Mouse (Mus musculus): ENCODE measurements at regions not wholly inside any gene's neighbourhood (a gene's known extent, or its start where the extent isn't known, plus 50 kb on each side); places are given as distances from the start of the nearest gene placed in this dataset.

- no peaks in the 10 kb centered on the region for H3K9me3 ChIP-seq (replicated peaks)
- no peak overlapping the region for H3K27ac ChIP-seq
- no peak for ATAC-seq (replicated peaks; ENCODE audit: insufficient number of reproducible peaks, insufficient read depth, low FRiP score, low read depth)
- WGBS = 55% methylated on average over 17 of the region's 17 CpGs
- H3K27me3 ChIP-seq = peaks cover 16% of the 10 kb centered on the region
- H3K36me3 ChIP-seq = no peaks in the 10 kb centered on the region
- H3K9ac ChIP-seq = no peak overlapping the region
- peaks cover 6% of the 10 kb centered on the region for H3K4me1 ChIP-seq (replicated peaks)
- H3K4me3 ChIP-seq = 0 out of 2 replicates have a peak overlapping the region, but pooled peaks have one; percentile 5
- H3K4me2 ChIP-seq = peak overlapping the region; percentile 32; the same call in 1 of the 2 replicates
Measured at GRCm38 (mm10) chr16:93079660-93080390, 253.9 kb upstream of the Runx1 start.

GRCm38 (mm10) chr16:93078909-93079308 lies 253.0 kb upstream of the Runx1 start:
- ATAC-seq (replicated peaks; ENCODE audit: insufficient number of reproducible peaks, insufficient read depth, low FRiP score, low read depth) = no peak
- no peaks in the 10 kb centered on the region for H3K36me3 ChIP-seq
- 71% methylated on average over 3 of the region's 3 CpGs for WGBS
- no peak overlapping the region for H3K27ac ChIP-seq
- no peak overlapping the region for H3K9ac ChIP-seq
- peaks cover 6% of the 10 kb centered on the region for H3K4me1 ChIP-seq (replicated peaks)
- peaks cover 16% of the 10 kb centered on the region for H3K27me3 ChIP-seq
- H3K4me3 ChIP-seq = no peak overlapping the region
- 0 out of 2 replicates have a peak overlapping the region, but pooled peaks have one; percentile 32 for H3K4me2 ChIP-seq
- no peaks in the 10 kb centered on the region for H3K9me3 ChIP-seq (replicated peaks)

DNA sequence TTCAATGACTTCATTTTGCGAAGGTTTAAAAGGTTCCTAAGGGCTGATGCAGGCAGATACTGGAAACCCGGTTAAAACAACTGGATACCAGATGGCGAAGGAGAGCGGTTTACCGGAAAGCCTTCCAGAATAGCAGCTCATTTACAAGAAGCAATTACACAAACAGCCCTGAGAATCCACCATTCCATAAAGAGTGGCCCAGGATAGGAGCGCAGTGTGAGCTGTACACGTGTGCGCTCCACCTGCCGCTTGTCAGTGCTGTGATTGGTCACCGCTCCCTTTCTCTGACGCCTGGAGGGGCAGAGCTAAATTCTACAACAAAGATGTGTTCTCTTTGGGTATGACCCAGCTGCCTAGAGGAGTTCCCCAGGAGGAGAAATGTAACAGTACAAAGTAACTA lies 249.5 kb upstream of the Runx1 start:
- no peak overlapping the region for H3K4me2 ChIP-seq
- H3K27me3 ChIP-seq = peaks cover 10% of the 10 kb centered on the region
- H3K27ac ChIP-seq = no peak overlapping the region
- no peak overlapping the region for H3K9ac ChIP-seq
- H3K4me1 ChIP-seq (replicated peaks) = peaks cover 22% of the 10 kb centered on the region
- H3K4me3 ChIP-seq = no peak overlapping the region
- ATAC-seq (replicated peaks; ENCODE audit: insufficient number of reproducible peaks, insufficient read depth, low FRiP score, low read depth) = no peak
- WGBS = 85% methylated on average over 11 of the region's 11 CpGs
- H3K36me3 ChIP-seq = no peaks in the 10 kb centered on the region
- H3K9me3 ChIP-seq (replicated peaks) = no peaks in the 10 kb centered on the region

- 15% methylated on average over 6 of the region's 6 CpGs for WGBS
- Histone ChIP-seq H3K9me3 (replicated peaks) (no peaks in the 10 kb centered on the region), H3K4me1 (replicated peaks) (peaks cover 15% of the 10 kb centered on the region), H3K36me3 (no peaks in the 10 kb centered on the region), H3K27me3 (0 out of 2 replicates have a peak, but pooled peaks cover 8% of the 10 kb centered on the region), H3K4me2 (peak overlapping the region; percentile 30), H3K4me3 (no peak overlapping the region), H3K9ac (0 out of 2 replicates have a peak overlapping the region, but pooled peaks have one; percentile 5), H3K27ac (peak overlapping the region; percentile 70)
- ATAC-seq (replicated peaks; ENCODE audit: insufficient number of reproducible peaks, insufficient read depth, low FRiP score, low read depth) = peak; percentile 71; the same call in 1 of the 2 replicates
Measured at GRCm38 (mm10) chr16:93072156-93072555, 246.2 kb upstream of the Runx1 start.

DNA sequence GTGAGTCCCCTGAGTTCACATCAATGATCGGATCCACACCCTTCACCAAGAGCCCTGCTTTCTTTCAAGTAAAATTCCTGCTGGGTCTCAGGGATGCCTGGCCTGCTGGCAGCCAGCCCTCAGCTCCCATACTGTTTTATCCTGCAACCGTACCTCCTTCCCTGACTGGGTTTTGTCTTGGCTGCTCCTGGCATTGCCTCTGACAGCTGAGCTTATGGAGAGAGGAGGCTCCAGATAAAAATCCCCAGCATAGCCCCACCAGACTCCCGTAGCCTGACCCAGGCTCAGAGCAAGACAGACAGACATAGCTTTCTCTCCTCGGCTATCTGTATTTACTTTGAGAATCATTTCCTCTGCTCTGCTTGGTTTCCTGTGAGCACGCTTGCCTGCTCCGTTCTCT lies 245.8 kb upstream of the Runx1 start:
- H3K36me3 ChIP-seq = no peaks in the 10 kb centered on the region
- H3K9me3 ChIP-seq (replicated peaks) = no peaks in the 10 kb centered on the region
- H3K4me3 ChIP-seq = no peak overlapping the region
- WGBS = 20% methylated on average over 6 of the region's 6 CpGs
- H3K27me3 ChIP-seq = 0 out of 2 replicates have a peak, but pooled peaks cover 8% of the 10 kb centered on the region
- H3K27ac ChIP-seq = peak overlapping the region; percentile 70
- H3K4me1 ChIP-seq (replicated peaks) = peaks cover 15% of the 10 kb centered on the region
- H3K4me2 ChIP-seq = peak overlapping the region; percentile 30
- peak; percentile 71 for ATAC-seq (replicated peaks; ENCODE audit: insufficient number of reproducible peaks, insufficient read depth, low FRiP score, low read depth)
- no peak overlapping the region for H3K9ac ChIP-seq

DNA sequence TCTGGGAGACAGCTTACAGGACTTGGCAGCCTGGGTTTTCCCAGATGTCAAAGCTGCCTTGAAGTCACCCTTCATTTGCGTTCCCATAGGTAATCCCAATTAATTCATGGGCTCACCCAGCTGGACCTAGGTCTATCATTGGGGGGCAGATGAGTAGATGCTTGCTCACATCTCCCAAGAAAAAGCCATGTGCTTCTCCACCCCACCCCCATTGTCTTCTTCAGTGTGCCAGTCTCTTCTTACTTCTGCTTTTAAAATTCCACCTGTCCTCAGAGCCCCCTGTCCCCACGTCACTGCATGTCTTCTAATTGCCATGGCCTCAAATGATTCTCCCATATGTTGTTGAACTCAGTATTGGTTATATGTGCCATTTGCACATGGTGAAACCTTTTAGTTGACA lies 240.9 kb upstream of the Runx1 start:
- ATAC-seq (replicated peaks; ENCODE audit: insufficient number of reproducible peaks, insufficient read depth, low FRiP score, low read depth) = no peak
- Histone ChIP-seq H3K27me3 (0 out of 2 replicates have a peak, but pooled peaks cover 5% of the 10 kb centered on the region), H3K9me3 (replicated peaks) (no peaks in the 10 kb centered on the region), H3K36me3 (no peaks in the 10 kb centered on the region), H3K4me3 (no peak overlapping the region), H3K4me2 (no peak overlapping the region), H3K9ac (no peak overlapping the region), H3K27ac (no peak overlapping the region), H3K4me1 (replicated peaks) (peaks cover 6% of the 10 kb centered on the region)
- WGBS = 85% methylated on average over 2 of the region's 2 CpGs

GRCm38 (mm10) chr16:93061475-93062179 lies 235.7 kb upstream of the Runx1 start:
- no peak overlapping the region for H3K4me2 ChIP-seq
- H3K4me3 ChIP-seq = no peak overlapping the region
- H3K27ac ChIP-seq = no peak overlapping the region
- no peak overlapping the region for H3K9ac ChIP-seq
- no peaks in the 10 kb centered on the region for H3K36me3 ChIP-seq
- ATAC-seq (replicated peaks; ENCODE audit: insufficient number of reproducible peaks, insufficient read depth, low FRiP score, low read depth) = no peak
- H3K9me3 ChIP-seq (replicated peaks) = no peaks in the 10 kb centered on the region
- no peaks in the 10 kb centered on the region for H3K4me1 ChIP-seq (replicated peaks)
- H3K27me3 ChIP-seq = no peaks in the 10 kb centered on the region; the same call in 1 of the 2 replicates
- WGBS = 66% methylated on average over 4 of the region's 4 CpGs

DNA sequence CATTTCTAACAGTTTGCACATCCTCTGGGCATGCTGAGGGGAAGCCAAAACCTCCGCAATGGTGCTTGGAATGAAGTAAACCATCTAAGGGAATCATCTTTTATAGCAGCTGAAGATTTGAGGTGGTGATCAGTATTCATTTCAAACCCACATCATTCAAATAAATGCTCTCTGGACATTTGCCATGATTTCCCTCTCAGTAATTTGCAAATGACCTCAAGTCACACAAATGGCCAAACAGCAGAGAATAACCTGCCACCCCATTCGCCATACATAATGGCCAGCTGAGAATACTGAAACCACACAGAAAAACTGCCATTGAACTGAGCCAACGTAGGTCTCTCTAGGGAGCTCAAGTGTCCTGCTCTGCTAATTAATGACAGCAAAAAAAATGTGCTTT lies 230.3 kb upstream of the Runx1 start:
- ATAC-seq (replicated peaks; ENCODE audit: insufficient number of reproducible peaks, insufficient read depth, low FRiP score, low read depth) = no peak
- H3K4me1 ChIP-seq (replicated peaks) = no peaks in the 10 kb centered on the region
- no peaks in the 10 kb centered on the region for H3K9me3 ChIP-seq (replicated peaks)
- H3K27me3 ChIP-seq = peaks cover 3% of the 10 kb centered on the region
- no peak overlapping the region for H3K4me3 ChIP-seq
- WGBS = 72% methylated on average over 3 of the region's 3 CpGs
- no peak overlapping the region for H3K9ac ChIP-seq
- no peak overlapping the region for H3K27ac ChIP-seq
- H3K36me3 ChIP-seq = no peaks in the 10 kb centered on the region
- H3K4me2 ChIP-seq = no peak overlapping the region

- Histone ChIP-seq H3K4me2 (no peak overlapping the region), H3K4me1 (replicated peaks) (no peaks in the 10 kb centered on the region), H3K27me3 (peaks cover 3% of the 10 kb centered on the region), H3K4me3 (no peak overlapping the region), H3K9me3 (replicated peaks) (no peaks in the 10 kb centered on the region), H3K27ac (no peak overlapping the region), H3K9ac (no peak overlapping the region), H3K36me3 (no peaks in the 10 kb centered on the region)
- 75% methylated on average over 4 of the region's 4 CpGs for WGBS
- ATAC-seq (replicated peaks; ENCODE audit: insufficient number of reproducible peaks, insufficient read depth, low FRiP score, low read depth) = no peak
Measured at GRCm38 (mm10) chr16:93055545-93055944, 229.6 kb upstream of the Runx1 start.

DNA sequence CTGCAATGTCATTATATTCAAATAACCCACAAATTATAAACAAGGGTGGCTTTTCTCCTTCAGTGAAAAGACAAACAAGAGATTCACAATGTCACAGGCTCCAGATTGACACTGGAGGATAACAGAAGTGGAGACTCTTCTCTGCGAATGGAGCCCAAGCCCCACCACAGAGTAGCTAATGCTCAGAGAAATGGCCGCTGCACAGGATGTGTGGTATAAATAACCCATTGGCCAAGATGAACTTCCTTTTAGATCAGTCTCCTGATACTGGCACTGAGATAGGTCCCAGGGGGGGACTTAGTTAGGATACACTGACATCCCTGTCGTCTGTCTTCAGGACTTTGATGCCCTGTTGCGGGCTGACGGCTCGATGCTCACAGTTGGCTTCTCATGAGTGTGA lies 225.3 kb upstream of the Runx1 start:
- H3K36me3 ChIP-seq = no peaks in the 10 kb centered on the region
- no peaks in the 10 kb centered on the region for H3K4me1 ChIP-seq (replicated peaks)
- H3K9me3 ChIP-seq (replicated peaks) = no peaks in the 10 kb centered on the region
- no peak overlapping the region for H3K4me3 ChIP-seq
- ATAC-seq (replicated peaks; ENCODE audit: insufficient number of reproducible peaks, insufficient read depth, low FRiP score, low read depth) = no peak
- H3K9ac ChIP-seq = no peak overlapping the region
- H3K27ac ChIP-seq = no peak overlapping the region
- WGBS = 70% methylated on average over 6 of the region's 6 CpGs
- H3K27me3 ChIP-seq = peaks cover 9% of the 10 kb centered on the region
- no peak overlapping the region for H3K4me2 ChIP-seq

- no peaks in the 10 kb centered on the region for H3K4me1 ChIP-seq (replicated peaks)
- peaks cover 18% of the 10 kb centered on the region for H3K27me3 ChIP-seq
- no peak overlapping the region for H3K4me3 ChIP-seq
- no peak overlapping the region for H3K4me2 ChIP-seq
- WGBS = 83% methylated on average over 9 of the region's 9 CpGs
- H3K9ac ChIP-seq = no peak overlapping the region
- ATAC-seq (replicated peaks; ENCODE audit: insufficient number of reproducible peaks, insufficient read depth, low FRiP score, low read depth) = no peak
- no peaks in the 10 kb centered on the region for H3K9me3 ChIP-seq (replicated peaks)
- H3K27ac ChIP-seq = no peak overlapping the region
- H3K36me3 ChIP-seq = no peaks in the 10 kb centered on the region
Measured at GRCm38 (mm10) chr16:93048418-93048932, 222.5 kb upstream of the Runx1 start.

Data from heart, embryonic 15.5 days (tissue).